Mouse (Mus musculus) heart, embryonic 14.5 days (tissue): ENCODE results near the gene Fam120a. TPM values are rescaled to one million over a fixed set of nuclear protein-coding genes. Genes with fewer than 3 reads are reported as not detected.

ENCODE experiments used
- ATAC-seq: fragments of 200-750 bp; cut with Nextera tagmentation; 2 replicates; pipeline ENCODE4 v1.8.0; 2017; ENCODE audit warnings: low read depth, moderate TSS enrichment; ENCODE audit not compliant: insufficient number of reproducible peaks, insufficient read depth, low FRiP score
- H3K27ac ChIP-seq, 2 experiments: fragments of 200-500 bp in 1 of 2; fragments of 300-500 bp in 1 of 2; sonication (generic) in 1 of 2; replicated peaks in 1 of 2; 2 replicates each; pipeline ENCODE4 v1.5.1; 2012 to 2014; ENCODE audit warnings: low read depth in 2 of 2, low read length in 2 of 2, control low read depth in 1 of 2, mild to moderate bottlenecking in 1 of 2, mixed read lengths in 1 of 2; ENCODE audit not compliant: control insufficient read depth in 1 of 2, insufficient read depth in 1 of 2
- H3K27me3 ChIP-seq: fragments of 300-500 bp; sonication (generic); 2 replicates; pipeline ENCODE4 v1.6.1; 2014; ENCODE audit warnings: mild to moderate bottlenecking, low read length, control low read depth; ENCODE audit not compliant: control insufficient read depth, insufficient read depth
- H3K36me3 ChIP-seq: fragments of 300-500 bp; sonication (generic); 2 replicates; pipeline ENCODE4 v1.6.1; 2014; ENCODE audit warnings: mild to moderate bottlenecking, control low read depth, low read length, mixed read lengths; ENCODE audit not compliant: control insufficient read depth, insufficient read depth
- H3K4me1 ChIP-seq, 2 experiments: fragments of 200-500 bp in 1 of 2; fragments of 300-500 bp in 1 of 2; sonication (generic) in 1 of 2; 2 replicates each; pipeline ENCODE4 v1.6.1; 2012 to 2014; ENCODE audit warnings: low read length in 2 of 2, control low read depth in 1 of 2, mixed read lengths in 1 of 2; ENCODE audit not compliant: control insufficient read depth in 2 of 2, insufficient read depth in 2 of 2
- H3K4me2 ChIP-seq: fragments of 300-500 bp; sonication (generic); 2 replicates; pipeline ENCODE4 v1.6.1; 2014; ENCODE audit warnings: mild to moderate bottlenecking, low read length
- H3K4me3 ChIP-seq, 2 experiments: fragments of 200-500 bp in 1 of 2; fragments of 300-500 bp in 1 of 2; sonication (generic) in 1 of 2; 2 replicates each; pipeline ENCODE4 v1.5.1; 2012 to 2014; ENCODE audit warnings: low read length in 2 of 2, mild to moderate bottlenecking in 2 of 2, control low read depth in 1 of 2, low read depth in 1 of 2, moderate library complexity in 1 of 2; ENCODE audit not compliant: control insufficient read depth in 1 of 2, insufficient read depth in 1 of 2
- H3K9ac ChIP-seq: fragments of 300-500 bp; sonication (generic); 2 replicates; pipeline ENCODE4 v1.6.1; 2014; ENCODE audit warnings: mild to moderate bottlenecking, low read length
- H3K9me3 ChIP-seq: fragments of 300-500 bp; sonication (generic); 2 replicates; pipeline ENCODE4 v1.6.1; 2016; ENCODE audit warnings: low read length, control low read depth; ENCODE audit not compliant: control insufficient read depth
- WGBS: fragments of 180-500 bp; shearing (Covaris S2); extraction: QIAGEN DNeasy Blood & Tissue Kit; methylation state at CpG from one replicate; pipeline ENCODE4 v1.1.7; 2014; 5-methylcytosine and 5-hydroxymethylcytosine counted together
- polyA plus RNA-seq: library from polyadenylated mRNA; unstranded; fragments of >200 nt; fragmentation: Nextera tagmentation; extraction: Ambion mirVana; gene quantifications from 2 replicates; pipeline ENCODE4 v1.2.1, GENCODE M21; 2014

Gene Fam120a
- polyA plus RNA-seq, 1 experiment from 2014 or later: 29.7 TPM

- ATAC-seq: no peak
- H3K4me1 ChIP-seq: peaks cover 0 to 20% of the 10 kb centered on the region in 2 experiments; a peak in 3 of 4 replicates
- 49% methylated on average over 1 of the region's 1 CpGs for WGBS
- no peak overlapping the region for H3K9ac ChIP-seq
- H3K4me3 ChIP-seq: no peak overlapping the region
- peaks cover 71% of the 10 kb centered on the region for H3K36me3 ChIP-seq
- H3K27ac ChIP-seq: no peak overlapping the region
- no peak overlapping the region for H3K4me2 ChIP-seq
- no peaks in the 10 kb centered on the region for H3K9me3 ChIP-seq
- no peaks in the 10 kb centered on the region for H3K27me3 ChIP-seq
Measured at GRCm38 (mm10) chr13:48944571-48944970, 23.2 kb downstream of the Fam120a start.

- Histone ChIP-seq H3K4me3 (no peak overlapping the region), H3K27ac (no peak overlapping the region), H3K9me3 (no peaks in the 10 kb centered on the region), H3K27me3 (no peaks in the 10 kb centered on the region), H3K4me2 (no peak overlapping the region), H3K9ac (no peak overlapping the region), H3K36me3 (peaks cover 63% of the 10 kb centered on the region), H3K4me1 (peaks cover 0 to 20% of the 10 kb centered on the region in 2 experiments; a peak in 3 of 4 replicates)
- 85% methylated on average over 2 of the region's 2 CpGs for WGBS
- ATAC-seq: no peak
Measured at GRCm38 (mm10) chr13:48942471-48942870, 25.3 kb downstream of the Fam120a start.

GRCm38 (mm10) chr13:48941773-48942172, 26.0 kb downstream of the Fam120a start:
- Histone ChIP-seq H3K36me3 (peaks cover 62% of the 10 kb centered on the region), H3K4me3 (no peak overlapping the region), H3K27me3 (no peaks in the 10 kb centered on the region), H3K4me2 (no peak overlapping the region), H3K9ac (no peak overlapping the region), H3K9me3 (no peaks in the 10 kb centered on the region), H3K4me1 (peaks cover 0 to 20% of the 10 kb centered on the region in 2 experiments; a peak in 3 of 4 replicates), H3K27ac (no peak overlapping the region; a peak in 1 of 4 replicates)
- no peak for ATAC-seq
- 39% methylated on average over 3 of the region's 3 CpGs for WGBS

- no peak for ATAC-seq
- Histone ChIP-seq H3K9ac (no peak overlapping the region), H3K9me3 (no peaks in the 10 kb centered on the region), H3K4me3 (no peak overlapping the region), H3K36me3 (peaks cover 58% of the 10 kb centered on the region), H3K4me1 (peaks cover 7 to 17% of the 10 kb centered on the region in 2 experiments), H3K27ac (peak overlapping the region; percentile 21 to 49; a peak in 2 of 4 replicates), H3K27me3 (no peaks in the 10 kb centered on the region), H3K4me2 (0 out of 2 replicates have a peak overlapping the region, but pooled peaks have one; percentile 1)
- 20% methylated on average over 6 of the region's 6 CpGs for WGBS
Measured at GRCm38 (mm10) chr13:48934597-48934996, 33.2 kb downstream of the Fam120a start.

GRCm38 (mm10) chr13:48932692-48933091, 35.1 kb downstream of the Fam120a start:
- peaks cover 7 to 18% of the 10 kb centered on the region in 2 experiments for H3K4me1 ChIP-seq
- no peak overlapping the region for H3K27ac ChIP-seq
- H3K4me3 ChIP-seq: no peak overlapping the region
- no peak overlapping the region for H3K4me2 ChIP-seq
- WGBS: 92% methylated on average over 3 of the region's 3 CpGs
- H3K9me3 ChIP-seq: no peaks in the 10 kb centered on the region
- H3K9ac ChIP-seq: no peak overlapping the region
- H3K36me3 ChIP-seq: peaks cover 67% of the 10 kb centered on the region
- ATAC-seq: no peak
- no peaks in the 10 kb centered on the region for H3K27me3 ChIP-seq

GRCm38 (mm10) chr13:48931687-48932086, 36.1 kb downstream of the Fam120a start:
- H3K36me3 ChIP-seq: peaks cover 64% of the 10 kb centered on the region
- ATAC-seq: no peak
- H3K27ac ChIP-seq: no peak overlapping the region
- H3K27me3 ChIP-seq: no peaks in the 10 kb centered on the region
- H3K4me1 ChIP-seq: peaks cover 7 to 24% of the 10 kb centered on the region in 2 experiments
- H3K4me2 ChIP-seq: no peak overlapping the region
- no peak overlapping the region for H3K9ac ChIP-seq
- H3K4me3 ChIP-seq: no peak overlapping the region
- no peaks in the 10 kb centered on the region for H3K9me3 ChIP-seq

GRCm38 (mm10) chr13:48931232-48931631, 36.6 kb downstream of the Fam120a start:
- Histone ChIP-seq H3K36me3 (peaks cover 68% of the 10 kb centered on the region), H3K27me3 (no peaks in the 10 kb centered on the region), H3K9ac (no peak overlapping the region), H3K9me3 (no peaks in the 10 kb centered on the region), H3K4me2 (no peak overlapping the region), H3K4me3 (no peak overlapping the region), H3K27ac (no peak overlapping the region), H3K4me1 (peaks cover 7 to 29% of the 10 kb centered on the region in 2 experiments)
- 97% methylated on average over 5 of the region's 5 CpGs for WGBS
- no peak for ATAC-seq

GRCm38 (mm10) chr13:48929535-48930110, 38.2 kb downstream of the Fam120a start:
- H3K27me3 ChIP-seq: no peaks in the 10 kb centered on the region
- H3K4me2 ChIP-seq: no peak overlapping the region
- no peak overlapping the region for H3K4me3 ChIP-seq
- peaks cover 2 to 20% of the 10 kb centered on the region in 2 experiments; a peak in 3 of 4 replicates for H3K4me1 ChIP-seq
- peaks cover 72% of the 10 kb centered on the region for H3K36me3 ChIP-seq
- WGBS: 85% methylated on average over 3 of the region's 3 CpGs
- no peak overlapping the region for H3K27ac ChIP-seq
- ATAC-seq: no peak
- no peaks in the 10 kb centered on the region for H3K9me3 ChIP-seq
- H3K9ac ChIP-seq: no peak overlapping the region
